Mouse (Mus musculus) MEL (cell line): ENCODE data around the gene Zscan10. TPM values are rescaled to one million over a fixed set of nuclear protein-coding genes. Genes with fewer than 3 reads are reported as not detected.

Experiments used
- DNase-seq: peaks from one replicate; pipeline ENCODE4 v3.0.0; 2011; ENCODE audit warnings: low read depth, low spot score
- H3K27ac ChIP-seq: 2 replicates; pipeline ENCODE4 v1.5.1; 2012; ENCODE audit warnings: low read depth, mild to moderate bottlenecking, control low read depth, low read length, moderate library complexity; ENCODE audit not compliant: control insufficient read depth
- H3K27me3 ChIP-seq, 2 experiments: fragments of 150-350 bp in 1 of 2; sonication (generic) in 1 of 2; 2 replicates each; pipeline ENCODE4 v1.6.1; 2012; ENCODE audit warnings: low read length in 2 of 2, mild to moderate bottlenecking in 2 of 2, improper control_type of control experiment in 1 of 2, moderate library complexity in 1 of 2; ENCODE audit not compliant: insufficient read depth in 2 of 2, control insufficient read depth in 1 of 2
- H3K36me3 ChIP-seq, 2 experiments: 2 replicates each; pipeline ENCODE4 v1.6.1; 2012 to 2014; ENCODE audit warnings: low read length in 2 of 2, improper control_type of control experiment in 1 of 2, inconsistent platforms in 1 of 2, mild to moderate bottlenecking in 1 of 2; ENCODE audit not compliant: insufficient read depth in 2 of 2, control insufficient read depth in 1 of 2
- H3K4me1 ChIP-seq, 2 experiments: fragments of 150-350 bp in 1 of 2; sonication (generic) in 1 of 2; 2 replicates each; pipeline ENCODE4 v1.6.1; 2012; ENCODE audit warnings: low read length in 2 of 2, improper control_type of control experiment in 1 of 2, mild to moderate bottlenecking in 1 of 2; ENCODE audit not compliant: insufficient read depth in 2 of 2, control insufficient read depth in 1 of 2
- H3K4me3 ChIP-seq, 2 experiments: fragments of 150-350 bp in 1 of 2; sonication (generic) in 1 of 2; 2 replicates each; pipeline ENCODE4 v1.5.1; 2012; ENCODE audit warnings: low read depth in 2 of 2, low read length in 2 of 2, mild to moderate bottlenecking in 2 of 2, moderate library complexity in 2 of 2, control low read depth in 1 of 2, improper control_type of control experiment in 1 of 2; ENCODE audit not compliant: control insufficient read depth in 1 of 2, insufficient read depth in 1 of 2
- H3K79me2 ChIP-seq: 2 replicates; pipeline ENCODE4 v1.6.1; 2012; ENCODE audit warnings: mild to moderate bottlenecking, low read length, moderate library complexity; ENCODE audit not compliant: control insufficient read depth, poor library complexity, insufficient read depth
- H3K9ac ChIP-seq: 2 replicates; pipeline ENCODE4 v1.6.1; 2012; ENCODE audit warnings: low read depth, mild to moderate bottlenecking, control low read depth, low read length, moderate library complexity; ENCODE audit not compliant: control insufficient read depth, poor library complexity, severe bottlenecking
- H3K9me3 ChIP-seq: fragments of 150-350 bp; sonication (generic); replicated peaks from 2 replicates; pipeline ENCODE4 v1.6.1; 2012; ENCODE audit warnings: mild to moderate bottlenecking, low read length, improper control_type of control experiment, moderate library complexity; ENCODE audit not compliant: insufficient read depth
- CHD1 ChIP-seq: IDR thresholded peaks from 2 replicates; pipeline ENCODE4 v1.6.1; 2012; ENCODE audit warnings: low read depth, mild to moderate bottlenecking, inconsistent platforms, low read length, improper control_type of control experiment
- CHD2 ChIP-seq: IDR thresholded peaks from 2 replicates; pipeline ENCODE4 v1.6.1; 2011; ENCODE audit warnings: low read length, improper control_type of control experiment
- E2F4 ChIP-seq: IDR thresholded peaks from 2 replicates; pipeline ENCODE4 v1.6.1; 2011; ENCODE audit warnings: low read depth, low read length, improper control_type of control experiment, borderline replicate concordance
- GABPA ChIP-seq: IDR thresholded peaks from 2 replicates; pipeline ENCODE4 v1.6.1; 2012; ENCODE audit warnings: low read depth, mild to moderate bottlenecking, inconsistent platforms, low read length, improper control_type of control experiment, moderate library complexity
- KAT2A ChIP-seq: conservative IDR thresholded peaks from 2 replicates; pipeline ENCODE4 v1.6.1; 2012; ENCODE audit warnings: low read depth, low read length, improper control_type of control experiment, inconsistent platforms
- MAFK ChIP-seq: IDR thresholded peaks from 2 replicates; pipeline ENCODE4 v1.6.1; 2011; ENCODE audit warnings: low read depth, mild to moderate bottlenecking, low read length, improper control_type of control experiment, borderline replicate concordance
- MEF2A ChIP-seq: IDR thresholded peaks from 2 replicates; pipeline ENCODE4 v1.6.1; 2014; ENCODE audit warnings: low read depth, mild to moderate bottlenecking, inconsistent platforms, low read length, improper control_type of control experiment; ENCODE audit not compliant: poor library complexity, insufficient replicate concordance, severe bottlenecking; ENCODE audit errors: extremely low read depth
- MXI1 ChIP-seq: IDR thresholded peaks from 2 replicates; pipeline ENCODE4 v1.6.1; 2011; ENCODE audit warnings: mild to moderate bottlenecking, low read depth, low read length, improper control_type of control experiment
- MYB ChIP-seq: IDR thresholded peaks from 2 replicates; pipeline ENCODE4 v1.6.1; 2011; ENCODE audit warnings: mild to moderate bottlenecking, low read depth, low read length, improper control_type of control experiment
- MYC ChIP-seq: IDR thresholded peaks from 2 replicates; pipeline ENCODE4 v1.6.1; 2011; ENCODE audit warnings: low read depth, mild to moderate bottlenecking, low read length, improper control_type of control experiment, moderate library complexity
- POLR2A ChIP-seq, 2 experiments: IDR thresholded peaks; 2 replicates each; pipeline ENCODE4 v1.6.1; 2011 to 2012; ENCODE audit warnings: low read length in 2 of 2, mild to moderate bottlenecking in 2 of 2, control low read depth in 1 of 2, improper control_type of control experiment in 1 of 2, low read depth in 1 of 2, moderate library complexity in 1 of 2; ENCODE audit not compliant: control insufficient read depth in 1 of 2, insufficient read depth in 1 of 2, poor library complexity in 1 of 2
- POLR2AphosphoS2 ChIP-seq: IDR thresholded peaks from 2 replicates; pipeline ENCODE4 v1.6.1; 2011; ENCODE audit warnings: low read length, improper control_type of control experiment
- RAD21 ChIP-seq: IDR thresholded peaks from 2 replicates; pipeline ENCODE4 v1.6.1; 2011; ENCODE audit warnings: mild to moderate bottlenecking, low read depth, low read length, improper control_type of control experiment
- TAL1 ChIP-seq: IDR thresholded peaks from 2 replicates; pipeline ENCODE4 v1.6.1; 2012; ENCODE audit warnings: mild to moderate bottlenecking, inconsistent platforms, low read length, moderate library complexity, mixed read lengths
- TBP ChIP-seq: IDR thresholded peaks from 2 replicates; pipeline ENCODE4 v1.8.0; 2011; ENCODE audit warnings: low read depth, low read length, improper control_type of control experiment
- UBTF ChIP-seq: IDR thresholded peaks from 2 replicates; pipeline ENCODE4 v1.6.1; 2012; ENCODE audit warnings: low read depth, mild to moderate bottlenecking, inconsistent platforms, low read length, improper control_type of control experiment, moderate library complexity, borderline replicate concordance; ENCODE audit not compliant: insufficient read depth
- USF2 ChIP-seq, 2 experiments: IDR thresholded peaks; 2 replicates each; pipeline ENCODE4 v1.6.1; 2011 to 2012; ENCODE audit warnings: improper control_type of control experiment in 2 of 2, low read length in 2 of 2, borderline replicate concordance in 1 of 2, inconsistent platforms in 1 of 2, low read depth in 1 of 2, mild to moderate bottlenecking in 1 of 2; ENCODE audit not compliant: insufficient read depth in 1 of 2
- ZKSCAN1 ChIP-seq: IDR thresholded peaks from 2 replicates; pipeline ENCODE4 v1.6.1; 2012; ENCODE audit warnings: low read depth, mild to moderate bottlenecking, inconsistent platforms, low read length, improper control_type of control experiment, moderate library complexity
- ZMIZ1 ChIP-seq: IDR thresholded peaks from 2 replicates; pipeline ENCODE4 v1.6.1; 2012; ENCODE audit warnings: low read depth, mild to moderate bottlenecking, inconsistent platforms, low read length, improper control_type of control experiment, moderate library complexity
- polyA plus RNA-seq, 2 experiments: library from polyadenylated mRNA; stranded (reverse) in 1 of 2; unstranded in 1 of 2; fragments of >175 nt in 1 of 2; fragments of >200 nt in 1 of 2; gene quantifications; 2 replicates each; pipeline versions ENCODE4 v1.2.1 to v1.2.4; 2012; ENCODE audit warnings: low replicate concordance in 2 of 2, low read depth in 1 of 2; ENCODE audit not compliant: insufficient read length in 2 of 2, insufficient read depth in 1 of 2, missing spikeins in 1 of 2
- total RNA-seq: library from RNA; depleted of rRNA; stranded (reverse); fragments of 300-350 nt; gene quantifications from 2 replicates; pipeline ENCODE4 v1.2.3, GENCODE M21; 2012

Gene Zscan10
- total and polyA plus RNA-seq, 3 experiments = 0.08 TPM; not detected in 2

- H3K27me3 ChIP-seq = no peaks in the 10 kb centered on the region; a peak in 1 of 4 replicates
- no peaks in the 10 kb centered on the region for H3K9me3 ChIP-seq
Measured at GRCm38 (mm10) chr17:23584786-23585185, 15.9 kb upstream of the Zscan10 start.

GRCm38 (mm10) chr17:23585721-23586491 lies 14.8 kb upstream of the Zscan10 start:
- 0 out of 4 replicates have a peak, but pooled peaks of 1 of the 2 experiments have one; percentile 25 for TF ChIP-seq POLR2A (IDR thresholded peaks at IDR 0.05; ENCODE audit: control insufficient read depth in 1 of 2, insufficient read depth in 1 of 2, low read depth in 1 of 2, low read length in 2 of 2, poor library complexity in 1 of 2)
- no peak for TF ChIP-seq CHD2
- TF ChIP-seq, all 39 proteins: peak for 1
- H3K36me3 ChIP-seq = no peaks in the 10 kb centered on the region
- no peaks in the 10 kb centered on the region for H3K9me3 ChIP-seq
- no peak overlapping the region for H3K27ac ChIP-seq
- no peak overlapping the region for H3K4me3 ChIP-seq
- no peaks in the 10 kb centered on the region for H3K27me3 ChIP-seq
- no peak overlapping the region for H3K9ac ChIP-seq
- H3K4me1 ChIP-seq = no peaks in the 10 kb centered on the region
- no peak for DNase-seq
- no peaks in the 10 kb centered on the region for H3K79me2 ChIP-seq

More at GRCm38 (mm10) chr17:23584786-23585185, 15.9 kb upstream of the Zscan10 start:
- no peak overlapping the region for H3K27ac ChIP-seq
- DNase-seq = no peak
- H3K79me2 ChIP-seq = no peaks in the 10 kb centered on the region
- H3K9ac ChIP-seq = no peak overlapping the region
- no peak for TF ChIP-seq MEF2A
- TF ChIP-seq MYB = no peak
- TF ChIP-seq CHD2 = no peak
- TF ChIP-seq KAT2A = no peak
- no peak for TF ChIP-seq POLR2AphosphoS2
- no peak for TF ChIP-seq MXI1
- no peak for TF ChIP-seq TBP
- no peak for TF ChIP-seq CHD1
- no peak for TF ChIP-seq USF2 (IDR thresholded peaks at IDR 0.05; ENCODE audit: borderline replicate concordance in 1 of 2, insufficient read depth in 1 of 2, low read depth in 1 of 2, low read length in 2 of 2)
- TF ChIP-seq RAD21 = no peak
- no peak for TF ChIP-seq MAFK
- no peak for TF ChIP-seq TAL1
- TF ChIP-seq MYC = no peak
- no peak for TF ChIP-seq POLR2A (IDR thresholded peaks at IDR 0.05; ENCODE audit: control insufficient read depth in 1 of 2, insufficient read depth in 1 of 2, low read depth in 1 of 2, low read length in 2 of 2, poor library complexity in 1 of 2)
- TF ChIP-seq ZMIZ1 = no peak
- TF ChIP-seq GABPA = no peak
- no peak for TF ChIP-seq E2F4
- TF ChIP-seq ZKSCAN1 = no peak
- no peak for TF ChIP-seq UBTF
- H3K36me3 ChIP-seq = no peaks in the 10 kb centered on the region
- no peak overlapping the region for H3K4me3 ChIP-seq
- H3K4me1 ChIP-seq = no peaks in the 10 kb centered on the region
